Mouse (Mus musculus): Measurements from ENCODE around the gene Cdc14b.

The Cdc14b gene

DNA sequence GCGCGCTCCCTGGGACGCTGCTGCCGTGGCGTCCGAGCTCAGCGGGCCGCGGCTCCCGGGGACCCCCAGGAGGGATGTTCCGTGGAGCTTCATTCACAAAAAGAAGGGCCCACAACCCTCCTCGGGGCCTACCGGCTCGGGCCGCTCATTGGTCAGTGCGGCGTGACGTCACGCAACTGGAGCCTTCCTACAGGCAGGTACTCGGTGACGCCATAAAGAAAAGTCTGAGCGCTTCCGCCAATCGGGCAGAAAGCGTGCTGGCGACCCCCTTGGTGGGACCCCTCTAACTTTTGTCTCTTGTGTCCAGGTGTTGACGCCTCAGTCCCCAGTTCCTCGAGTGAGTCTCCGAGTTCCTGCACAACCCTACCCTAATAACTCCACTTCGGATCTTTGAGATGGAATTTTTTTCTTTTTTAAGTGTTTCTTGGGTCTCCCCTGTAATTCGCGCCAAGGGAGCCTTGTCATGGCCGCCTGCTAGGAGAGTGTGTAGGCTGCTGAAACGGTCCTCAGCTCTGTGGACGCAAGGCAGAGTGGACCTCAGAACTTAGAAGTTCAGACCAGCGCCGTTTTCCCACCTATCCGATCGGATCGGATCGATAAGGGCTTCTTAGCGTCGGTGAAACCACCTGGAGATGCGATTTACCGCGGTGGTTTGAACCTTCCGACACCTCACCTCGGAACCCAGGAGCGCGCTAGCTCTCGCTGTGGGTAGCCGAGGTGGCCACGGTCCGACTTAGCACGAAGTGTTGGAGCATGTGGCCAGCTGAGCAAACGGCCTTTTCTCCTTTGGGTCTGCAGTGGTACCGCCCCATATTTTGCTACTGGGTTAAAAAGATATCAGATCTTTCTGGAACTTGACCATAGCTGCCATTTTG, at the start of gene Cdc14b:
Cdc14b (minus strand) TSS at position 412 of the 875 bp plus-strand sequence.
- DNase-seq (ENCODE audit: low read depth, low spot score): peak; percentile 74

- no peak for DNase-seq (ENCODE audit: low read depth, low spot score)
Measured at GRCm38 (mm10) chr13:64322561-64323281, 47.6 kb upstream of the Cdc14b start.

DNA sequence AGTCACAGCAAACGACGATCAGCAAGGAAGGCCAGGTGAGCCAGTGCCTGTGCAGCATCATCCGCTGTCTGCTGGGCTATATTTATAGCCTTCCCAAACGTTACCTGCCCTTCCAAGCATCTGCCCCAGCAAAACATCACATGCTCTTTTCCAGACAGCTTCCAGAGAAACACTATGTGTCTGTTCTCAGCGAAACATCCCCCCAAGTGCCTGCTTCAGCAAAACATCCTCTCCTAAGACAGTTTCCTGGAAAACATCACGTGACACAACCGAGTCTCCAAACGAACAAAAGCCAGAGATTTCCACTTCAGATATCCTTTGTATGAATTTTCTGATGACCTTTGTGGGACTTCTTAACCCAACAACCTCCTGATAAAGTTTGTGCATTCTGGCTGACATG, 45.2 kb upstream of the Cdc14b start:
- no peak for DNase-seq (ENCODE audit: low read depth, low spot score)

GRCm38 (mm10) chr13:64319782-64320181, 44.7 kb upstream of the Cdc14b start:
- no peak for DNase-seq (ENCODE audit: low read depth, low spot score)

- no peak for DNase-seq (ENCODE audit: low read depth, low spot score)
Measured at GRCm38 (mm10) chr13:64318355-64318754, 43.3 kb upstream of the Cdc14b start.

DNA sequence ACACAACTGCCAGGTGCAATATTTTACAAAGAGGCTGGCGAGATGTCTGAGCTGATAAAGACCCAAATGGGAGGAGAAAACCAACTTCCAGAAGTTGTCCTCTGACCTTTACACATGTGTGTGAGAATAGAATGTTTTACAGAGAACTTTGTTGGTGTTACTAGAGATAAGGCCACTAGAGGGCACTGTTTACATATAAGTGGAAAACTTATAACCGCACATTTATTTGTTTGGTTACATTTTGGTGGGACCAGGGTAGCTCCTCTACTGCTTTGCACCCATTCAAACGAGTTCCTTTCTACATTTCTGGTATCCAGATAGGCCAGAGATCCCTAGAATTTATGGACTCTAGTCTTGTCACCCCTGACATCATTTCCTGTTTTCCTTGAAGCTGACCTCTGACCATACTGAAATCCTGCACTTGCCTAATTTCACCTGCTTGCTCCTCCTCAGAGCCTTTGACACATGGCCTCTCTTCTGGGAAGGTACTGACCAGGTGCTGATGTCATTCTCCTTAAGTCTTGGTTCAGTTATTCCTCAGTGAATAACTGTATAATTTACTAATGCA, 40.5 kb upstream of the Cdc14b start:
- no peak for DNase-seq (ENCODE audit: low read depth, low spot score)

GRCm38 (mm10) chr13:64314041-64314440, 39.0 kb upstream of the Cdc14b start:
- no peak for DNase-seq (ENCODE audit: low read depth, low spot score)

GRCm38 (mm10) chr13:64312916-64313289, 37.8 kb upstream of the Cdc14b start:
- DNase-seq (ENCODE audit: low read depth, low spot score): no peak

DNA sequence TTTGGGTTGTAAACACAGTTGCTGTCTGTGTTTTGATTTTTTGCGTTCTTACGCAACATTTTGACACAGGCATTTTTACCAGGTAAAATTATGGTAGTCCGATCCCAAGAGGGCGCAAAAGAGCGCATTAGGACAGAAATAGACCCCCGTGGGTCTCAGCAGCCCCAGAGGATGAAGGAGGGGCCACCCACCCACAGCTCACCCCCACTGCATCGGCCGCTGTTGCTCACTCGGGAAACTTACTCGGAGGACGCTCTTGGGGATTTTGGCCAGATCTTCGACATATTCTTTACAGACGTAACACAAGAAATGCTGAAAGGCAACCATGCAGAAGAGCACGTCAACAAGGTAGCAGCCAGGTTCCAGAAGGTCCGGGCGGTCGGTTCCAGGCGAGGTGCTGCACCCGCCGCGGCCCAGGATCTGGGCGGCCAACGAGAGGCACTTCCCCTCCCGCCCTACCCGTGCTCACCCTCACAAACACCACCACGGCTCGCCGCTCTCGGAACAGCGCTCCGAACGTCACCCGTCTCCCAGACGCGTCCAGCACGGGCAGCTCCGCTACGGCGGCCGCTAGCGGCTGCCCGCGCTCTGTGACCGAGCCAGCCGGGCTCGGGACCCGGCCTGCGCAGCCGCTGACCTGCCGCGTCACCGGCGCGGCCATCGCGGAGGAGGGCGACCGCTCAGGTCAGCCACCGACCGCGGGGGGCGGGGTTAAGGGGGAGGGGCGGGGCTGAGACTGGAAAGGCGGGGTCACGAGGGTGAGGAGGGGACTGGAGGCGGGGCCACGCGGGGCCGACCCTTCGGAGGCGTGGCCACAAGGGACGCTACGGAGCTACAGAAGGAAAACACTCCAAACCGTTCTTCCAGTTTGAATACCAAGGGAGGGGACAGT, 37.2 kb upstream of the Cdc14b start, which contains the start of gene Aaed1:
Aaed1 (minus strand) TSS at position 687 of the 892 bp plus-strand sequence.
- DNase-seq (ENCODE audit: low read depth, low spot score): peak; percentile 53

DNA sequence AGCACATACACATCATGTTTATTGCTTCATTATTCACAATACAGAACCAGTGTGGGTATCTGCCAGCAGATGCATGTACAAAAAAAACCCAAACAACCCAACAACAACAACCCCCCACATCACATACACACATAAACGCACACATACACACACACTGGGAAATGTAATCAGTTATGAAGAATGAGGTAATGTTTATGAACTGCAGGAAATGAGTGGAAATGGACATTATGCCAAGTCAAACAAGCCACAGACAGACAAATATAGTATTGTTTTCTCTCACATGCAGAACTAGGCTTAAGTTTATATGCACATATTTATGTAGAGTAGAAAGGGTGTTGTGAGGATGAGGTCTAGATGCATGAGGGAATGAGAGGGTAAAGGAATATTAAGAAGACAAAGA, 36.2 kb upstream of the Cdc14b start:
- DNase-seq (ENCODE audit: low read depth, low spot score): no peak

DNA sequence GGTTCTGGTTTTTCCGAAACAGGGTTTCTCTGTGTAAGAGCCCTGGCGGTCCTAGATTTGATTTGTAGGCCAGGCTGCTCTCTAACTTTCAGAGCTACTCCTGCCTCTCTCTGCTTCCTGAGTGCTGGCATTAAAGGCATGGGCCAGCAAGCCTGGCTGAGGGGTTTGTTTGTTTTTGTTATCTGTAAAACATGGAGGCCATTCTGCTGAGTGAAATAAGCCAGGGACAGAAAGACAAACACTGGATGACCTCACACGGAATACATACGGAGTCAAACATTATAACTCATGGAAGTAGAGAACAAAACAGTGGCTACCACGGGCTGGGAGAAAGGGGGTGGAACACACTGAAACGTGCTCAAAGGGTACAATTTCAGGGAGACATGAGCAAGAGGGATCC, 35.5 kb upstream of the Cdc14b start:
- no peak for DNase-seq (ENCODE audit: low read depth, low spot score)

DNA sequence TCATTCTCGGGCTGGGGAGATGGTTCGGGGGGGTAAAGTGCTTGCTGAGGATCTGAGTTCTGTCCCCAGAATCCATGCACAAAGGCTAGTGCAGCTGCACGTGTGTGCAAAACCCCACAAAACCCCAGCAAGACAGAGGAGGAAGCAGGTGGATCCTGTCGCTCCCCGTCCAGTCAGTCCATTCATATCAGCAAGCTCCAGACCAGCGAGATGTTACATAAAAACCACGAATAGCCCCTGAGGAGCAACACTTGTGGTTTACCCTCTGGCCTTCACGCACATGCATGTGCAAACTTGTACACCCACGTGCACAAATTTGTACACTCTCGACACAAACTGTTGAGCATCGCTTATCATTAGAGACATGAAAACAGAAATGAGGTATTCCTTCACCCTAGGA, 34.8 kb upstream of the Cdc14b start:
- no peak for DNase-seq (ENCODE audit: low read depth, low spot score)

DNA sequence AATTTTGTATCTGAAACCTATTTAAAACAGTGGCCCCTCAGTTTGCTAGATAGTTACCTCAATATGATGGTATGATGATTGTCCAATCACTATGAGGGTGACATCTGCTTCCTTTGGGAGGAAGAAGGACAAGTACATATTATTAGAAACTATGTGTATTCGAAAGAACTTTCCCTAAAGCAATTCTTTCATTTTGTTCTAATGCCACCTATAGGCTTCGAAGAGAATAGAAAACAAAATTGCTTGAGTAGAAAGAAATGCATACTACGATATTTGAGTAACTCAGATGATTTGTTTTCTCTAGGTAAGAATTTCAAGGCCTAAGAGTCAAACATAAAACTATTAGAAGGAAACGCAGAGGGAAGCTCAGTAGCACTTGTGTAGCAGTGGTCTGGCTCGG, 33.9 kb upstream of the Cdc14b start:
- DNase-seq (ENCODE audit: low read depth, low spot score): no peak

DNA sequence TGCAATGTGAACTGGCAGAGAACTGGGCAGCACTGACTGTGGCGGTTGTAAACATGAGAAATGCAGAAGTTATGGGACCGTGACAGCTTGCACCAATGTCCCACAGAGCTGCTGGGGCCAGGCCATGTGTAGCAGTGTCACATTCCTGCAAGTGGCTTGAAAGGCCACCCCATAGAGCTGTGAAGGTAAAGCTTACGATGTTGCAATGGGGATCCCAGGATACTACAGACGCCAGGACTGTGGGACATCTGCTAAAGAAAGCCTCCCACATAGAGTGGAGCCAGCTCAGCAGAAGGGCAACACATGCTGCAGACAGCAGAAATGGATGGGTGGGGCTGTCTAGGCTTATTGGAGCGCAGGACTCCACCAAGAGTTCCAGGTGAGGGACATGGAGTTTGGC, 32.4 kb upstream of the Cdc14b start:
- no peak for DNase-seq (ENCODE audit: low read depth, low spot score)

GRCm38 (mm10) chr13:64306078-64306477, 31.0 kb upstream of the Cdc14b start:
- DNase-seq (ENCODE audit: low read depth, low spot score): no peak

GRCm38 (mm10) chr13:64299069-64299468, 24.0 kb upstream of the Cdc14b start:
- no peak for DNase-seq (ENCODE audit: low read depth, low spot score)

DNA sequence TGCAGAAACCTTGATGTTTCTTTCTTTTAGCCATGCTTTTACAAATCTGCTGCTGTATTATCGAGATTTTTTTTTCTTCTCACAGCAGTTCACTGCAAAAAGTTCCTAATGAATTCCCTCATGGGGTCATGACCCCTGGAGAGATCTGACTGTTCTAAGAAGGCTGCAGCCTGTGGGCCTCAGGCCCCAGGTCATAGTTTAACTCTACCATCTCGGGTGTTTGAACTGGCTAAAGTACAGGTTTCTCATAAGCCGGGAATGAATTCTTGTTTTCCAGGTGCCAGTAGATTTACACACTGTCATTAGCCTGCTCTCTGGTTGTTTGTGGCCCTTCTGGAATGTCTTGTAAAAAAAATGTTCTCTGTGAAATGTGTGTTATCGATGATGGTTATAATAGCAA, 11.7 kb upstream of the Cdc14b start:
- no peak for DNase-seq (ENCODE audit: low read depth, low spot score)

GRCm38 (mm10) chr13:64286321-64286720, 11.2 kb upstream of the Cdc14b start:
- DNase-seq (ENCODE audit: low read depth, low spot score): no peak

DNA sequence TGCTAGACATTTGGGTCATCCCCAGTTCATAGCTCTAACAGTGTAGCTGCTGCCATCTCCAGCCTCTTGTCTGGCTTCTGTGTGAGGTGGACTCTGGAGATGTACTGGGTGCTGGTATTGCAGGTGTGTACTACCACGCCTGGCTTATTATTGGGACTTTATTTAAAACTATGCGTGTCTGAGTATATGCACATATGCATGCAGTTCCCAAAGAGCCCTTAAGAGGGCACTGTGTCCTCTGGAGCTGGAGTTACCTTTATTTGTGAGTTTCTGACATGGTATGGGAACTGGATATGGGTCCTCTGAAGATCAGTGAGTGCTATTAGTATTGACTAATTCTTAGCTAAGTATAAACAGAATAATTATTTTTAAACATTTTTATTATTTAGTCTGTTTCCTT, 9.6 kb upstream of the Cdc14b start:
- DNase-seq (ENCODE audit: low read depth, low spot score): no peak

- DNase-seq (ENCODE audit: low read depth, low spot score): no peak
Measured at GRCm38 (mm10) chr13:64280940-64281339, 5.8 kb upstream of the Cdc14b start.

GRCm38 (mm10) chr13:64275754-64276127, 651 bp upstream of the Cdc14b start:
- no peak for DNase-seq (ENCODE audit: low read depth, low spot score)
